11 mouse cellular contexts compared by ENCODE assay signal in genomic region chr6:145794671-145795070, GRCm38 (mm10). TPM values are rescaled to one million over a fixed set of nuclear protein-coding genes. Genes with fewer than 3 reads are reported as not detected.
DNase-seq lines count a peak whose midpoint lies in the region; ATAC-seq and TF ChIP-seq lines count a peak whose summit lies in the region.
"Had no signal": no experiment of that assay in that cellular context is flagged by ENCODE, and none has a peak within 500 bp of the region (broad histone marks: within the 10 kb centered on the region; RNA-seq: fewer than 3 reads in every experiment).

No protein-coding gene starts in this region.

- H3K4me3 ChIP-seq in heart, postnatal 0 days (ENCODE audit: low read depth, low read length): no peak overlapping the region
- no peak overlapping the region for H3K4me3 ChIP-seq in midbrain, postnatal 0 days (ENCODE audit: low read depth, low read length)
- no peak overlapping the region for H3K4me3 ChIP-seq in midbrain, embryonic 15.5 days
- no peak overlapping the region for H3K4me3 ChIP-seq in bone marrow, adult 2 months (replicated peaks; ENCODE audit: control insufficient read depth, low read depth, low read length)
- H3K4me3 ChIP-seq: hindbrain, embryonic 15.5 days; megakaryocyte, embryonic 14.5 days had no signal

- peak; percentile 30; the same call in 1 of the 2 replicates for TF ChIP-seq CTCF in heart, postnatal 0 days (IDR thresholded peaks at IDR 0.05; ENCODE audit: low read depth)
- peak; percentile 49 for TF ChIP-seq CTCF in midbrain, postnatal 0 days (IDR thresholded peaks at IDR 0.05)
- TF ChIP-seq CTCF in bone marrow, adult 2 months (IDR thresholded peaks at IDR 0.05; ENCODE audit: control insufficient read depth, insufficient read depth, low read length): peak; percentile 34; the same call in 1 of the 2 replicates

- no peak for ATAC-seq in heart, postnatal 0 days (ENCODE audit: insufficient read depth, low read depth)
- no peak for ATAC-seq in midbrain, postnatal 0 days (ENCODE audit: low FRiP score)
- ATAC-seq in midbrain, embryonic 15.5 days (replicated peaks): no peak

- no peak overlapping the region for H3K4me2 ChIP-seq in heart, postnatal 0 days (ENCODE audit: low read depth, low read length)
- H3K4me2 ChIP-seq in midbrain, postnatal 0 days (ENCODE audit: low read depth, low read length, poor library complexity, severe bottlenecking): no peak overlapping the region
- H3K4me2 ChIP-seq in midbrain, embryonic 15.5 days: no peak overlapping the region
- H3K4me2 ChIP-seq: hindbrain, embryonic 15.5 days had no signal

- H3K4me1 ChIP-seq in heart, postnatal 0 days (ENCODE audit: control insufficient read depth, insufficient read depth): peaks cover 22% of the 10 kb centered on the region
- H3K4me1 ChIP-seq in midbrain, postnatal 0 days (ENCODE audit: insufficient read depth, low read length): no peaks in the 10 kb centered on the region
- H3K4me1 ChIP-seq in midbrain, embryonic 15.5 days: 0 out of 2 replicates have a peak, but pooled peaks cover 2% of the 10 kb centered on the region
- no peaks in the 10 kb centered on the region for H3K4me1 ChIP-seq in bone marrow, adult 2 months (ENCODE audit: control insufficient read depth, insufficient read depth, low read length)

- no peaks in the 10 kb centered on the region for H3K27me3 ChIP-seq in heart, postnatal 0 days (ENCODE audit: control insufficient read depth, insufficient read depth, low read length)
- H3K27me3 ChIP-seq in midbrain, postnatal 0 days (ENCODE audit: insufficient read depth, low read length): no peaks in the 10 kb centered on the region
- no peaks in the 10 kb centered on the region for H3K27me3 ChIP-seq in midbrain, embryonic 15.5 days (replicated peaks)
- H3K27me3 ChIP-seq: hindbrain, embryonic 15.5 days had no signal

- H3K27ac ChIP-seq in heart, postnatal 0 days (ENCODE audit: low read depth): 0 out of 2 replicates have a peak overlapping the region, but pooled peaks have one; percentile 17
- no peak overlapping the region for H3K27ac ChIP-seq in midbrain, postnatal 0 days (ENCODE audit: low read depth, low read length)
- no peak overlapping the region for H3K27ac ChIP-seq in midbrain, embryonic 15.5 days
- H3K27ac ChIP-seq in bone marrow, adult 2 months (ENCODE audit: control insufficient read depth, insufficient read depth, low read depth, low read length, poor library complexity): no peak overlapping the region
- H3K27ac ChIP-seq: hindbrain, embryonic 15.5 days had no signal

- TF ChIP-seq POLR2A in bone marrow, adult 2 months (IDR thresholded peaks at IDR 0.05; ENCODE audit: borderline replicate concordance, control insufficient read depth, low read depth, low read length): no peak

- no peaks in the 10 kb centered on the region for H3K9me3 ChIP-seq in heart, postnatal 0 days (replicated peaks; ENCODE audit: control insufficient read depth, low read length)
- no peaks in the 10 kb centered on the region for H3K9me3 ChIP-seq in midbrain, postnatal 0 days (ENCODE audit: low read length)
- no peaks in the 10 kb centered on the region for H3K9me3 ChIP-seq in midbrain, embryonic 15.5 days
- H3K9me3 ChIP-seq: hindbrain, embryonic 15.5 days had no signal

- TF ChIP-seq EP300 in heart, postnatal 0 days (IDR thresholded peaks at IDR 0.05; ENCODE audit: low read depth): no peak

- no peak overlapping the region for H3K9ac ChIP-seq in heart, postnatal 0 days (replicated peaks; ENCODE audit: low read depth, low read length)
- no peak overlapping the region for H3K9ac ChIP-seq in midbrain, postnatal 0 days (replicated peaks; ENCODE audit: low read length, poor library complexity, severe bottlenecking)
- no peak overlapping the region for H3K9ac ChIP-seq in midbrain, embryonic 15.5 days
- H3K9ac ChIP-seq: hindbrain, embryonic 15.5 days had no signal

- no peaks in the 10 kb centered on the region for H3K36me3 ChIP-seq in heart, postnatal 0 days (replicated peaks; ENCODE audit: control insufficient read depth, insufficient read depth, low read length)
- no peaks in the 10 kb centered on the region for H3K36me3 ChIP-seq in midbrain, postnatal 0 days (ENCODE audit: insufficient read depth, low read length)
- H3K36me3 ChIP-seq in midbrain, embryonic 15.5 days (replicated peaks): no peaks in the 10 kb centered on the region
- H3K36me3 ChIP-seq: hindbrain, embryonic 15.5 days had no signal

- WGBS in heart, postnatal 0 days: 71% methylated on average over 4 of the region's 4 CpGs
- 55% methylated on average over 4 of the region's 4 CpGs for WGBS in midbrain, postnatal 0 days
- WGBS in midbrain, embryonic 15.5 days: 62% methylated on average over 4 of the region's 4 CpGs
- WGBS in bone marrow, adult 2 months: 73% methylated on average over 4 of the region's 4 CpGs

- DNase-seq in heart, postnatal 0 days (ENCODE audit: low spot score): no peak
- DNase-seq in heart, adult 8-10 months (ENCODE audit: low spot score): no peak
- no peak for DNase-seq in midbrain, postnatal 0 days (ENCODE audit: low spot score)
- peak; percentile 12 for DNase-seq in thymus, postnatal 25 days
- DNase-seq in embryo, embryonic 9.5 days (ENCODE audit: extremely low spot score): no peak
- no peak for DNase-seq in left cerebral cortex, adult 8-10 months (ENCODE audit: low spot score in 2 of 2)
- DNase-seq: gastrocnemius, postnatal 14 days had no signal

RNA-seq across cellular contexts. Expression of gene Rassf8, which starts 48.1 kb away (rescaled TPM):
- 40.8 and 72.6 TPM in 2 replicates for total RNA-seq in heart, postnatal 0 days (2014; rRNA removed; ENCODE audit: low replicate concordance)
- polyA plus RNA-seq in heart, postnatal 0 days (2015; fragmentation: Nextera tagmentation; extraction: Ambion mirVana): 9.5 and 11.1 TPM in 2 replicates
- total RNA-seq in heart, adult 8-10 months (2022): 10 to 100 TPM; 54.3 to 61.5 (median 55.4) TPM
- total RNA-seq in midbrain, postnatal 0 days (2014; rRNA removed): 15.4 and 16.3 TPM in 2 replicates
- 4.5 and 5.6 TPM in 2 replicates for polyA plus RNA-seq in midbrain, postnatal 0 days (2015; fragmentation: Nextera tagmentation; extraction: Ambion mirVana)
- 4.6 and 5.5 TPM in 2 replicates for polyA plus RNA-seq in midbrain, embryonic 15.5 days (2015; fragmentation: Nextera tagmentation; extraction: Ambion mirVana)
- polyA plus RNA-seq in bone marrow, adult 2 months (2011; ENCODE audit: insufficient read depth, insufficient read length, low replicate concordance, missing spikeins): 3.0 and 3.5 TPM in 2 replicates
- 10 to 100 TPM; 17.1 to 25.1 (median 22.0) TPM for total RNA-seq in left cerebral cortex, adult 8-10 months (2022)
